Mouse (Mus musculus): ENCODE measurements around the gene Gucy2g. TPM values are rescaled to one million over a fixed set of nuclear protein-coding genes. Genes with fewer than 3 reads are reported as not detected.

Gene Gucy2g
- polyA plus RNA-seq, 1 experiment from 2014 or later: not detected

- Histone ChIP-seq H3K9me3 (ENCODE audit: control insufficient read depth, low read length) (no peaks in the 10 kb centered on the region), H3K4me3 (ENCODE audit: low read depth, low read length) (no peak overlapping the region), H3K36me3 (ENCODE audit: control insufficient read depth, insufficient read depth, low read length) (no peaks in the 10 kb centered on the region), H3K27me3 (ENCODE audit: control insufficient read depth, insufficient read depth, low read length) (no peaks in the 10 kb centered on the region), H3K9ac (ENCODE audit: low read length) (no peak overlapping the region), H3K4me2 (ENCODE audit: low read depth) (peak overlapping the region; percentile 48), H3K27ac (ENCODE audit: low read depth, low read length) (no peak overlapping the region), H3K4me1 (ENCODE audit: control insufficient read depth, insufficient read depth, low read length) (no peaks in the 10 kb centered on the region)
- WGBS: 34% methylated on average over 12 of the region's 12 CpGs
- ATAC-seq (ENCODE audit: insufficient read depth, low FRiP score, low TSS enrichment): no peak
- DNase-seq (ENCODE audit: low spot score): no peak
These were observed 22.3 kb downstream of the Gucy2g start for GRCm38 (mm10) chr19:55218741-55219221.

GRCm38 (mm10) chr19:55218192-55218739, 22.8 kb downstream of the Gucy2g start:
- 3% methylated on average over 20 of the region's 20 CpGs for WGBS
- no peak overlapping the region for H3K27ac ChIP-seq (ENCODE audit: low read depth, low read length)
- no peaks in the 10 kb centered on the region for H3K4me1 ChIP-seq (ENCODE audit: control insufficient read depth, insufficient read depth, low read length)
- H3K4me2 ChIP-seq (ENCODE audit: low read depth): peak overlapping the region; percentile 48
- no peaks in the 10 kb centered on the region for H3K36me3 ChIP-seq (ENCODE audit: control insufficient read depth, insufficient read depth, low read length)
- ATAC-seq (ENCODE audit: insufficient read depth, low FRiP score, low TSS enrichment) (peak; percentile 72), DNase-seq (ENCODE audit: low spot score) (peak; percentile 88)
- no peaks in the 10 kb centered on the region for H3K27me3 ChIP-seq (ENCODE audit: control insufficient read depth, insufficient read depth, low read length)
- peak overlapping the region; percentile 26; the same call in 1 of the 2 replicates for H3K9ac ChIP-seq (ENCODE audit: low read length)
- H3K9me3 ChIP-seq (ENCODE audit: control insufficient read depth, low read length): no peaks in the 10 kb centered on the region
- peak overlapping the region; percentile 34 for H3K4me3 ChIP-seq (ENCODE audit: low read depth, low read length)

- H3K4me2 ChIP-seq (ENCODE audit: low read depth): no peak overlapping the region
- H3K36me3 ChIP-seq (ENCODE audit: control insufficient read depth, insufficient read depth, low read length): no peaks in the 10 kb centered on the region
- H3K9ac ChIP-seq (ENCODE audit: low read length): no peak overlapping the region
- H3K27me3 ChIP-seq (ENCODE audit: control insufficient read depth, insufficient read depth, low read length): no peaks in the 10 kb centered on the region
- ATAC-seq (ENCODE audit: insufficient read depth, low FRiP score, low TSS enrichment) (no peak), DNase-seq (ENCODE audit: low spot score) (no peak)
- H3K9me3 ChIP-seq (ENCODE audit: control insufficient read depth, low read length): no peaks in the 10 kb centered on the region
- no peak overlapping the region for H3K27ac ChIP-seq (ENCODE audit: low read depth, low read length)
- WGBS: 65% methylated on average over 9 of the region's 9 CpGs
- no peaks in the 10 kb centered on the region for H3K4me1 ChIP-seq (ENCODE audit: control insufficient read depth, insufficient read depth, low read length)
- H3K4me3 ChIP-seq (ENCODE audit: low read depth, low read length): no peak overlapping the region
These were observed 23.7 kb downstream of the Gucy2g start for GRCm38 (mm10) chr19:55217365-55217764.

- 77% methylated on average over 4 of the region's 4 CpGs for WGBS
- Histone ChIP-seq H3K36me3 (ENCODE audit: control insufficient read depth, insufficient read depth, low read length) (no peaks in the 10 kb centered on the region), H3K4me3 (ENCODE audit: low read depth, low read length) (no peak overlapping the region), H3K4me2 (ENCODE audit: low read depth) (no peak overlapping the region), H3K27ac (ENCODE audit: low read depth, low read length) (no peak overlapping the region), H3K4me1 (ENCODE audit: control insufficient read depth, insufficient read depth, low read length) (no peaks in the 10 kb centered on the region), H3K9ac (ENCODE audit: low read length) (no peak overlapping the region), H3K27me3 (ENCODE audit: control insufficient read depth, insufficient read depth, low read length) (no peaks in the 10 kb centered on the region), H3K9me3 (ENCODE audit: control insufficient read depth, low read length) (no peaks in the 10 kb centered on the region)
- ATAC-seq (ENCODE audit: insufficient read depth, low FRiP score, low TSS enrichment) (no peak), DNase-seq (ENCODE audit: low spot score) (no peak)
These were observed 24.2 kb downstream of the Gucy2g start for GRCm38 (mm10) chr19:55216876-55217275.

GRCm38 (mm10) chr19:55213617-55214340, 27.3 kb downstream of the Gucy2g start:
- no peak for ATAC-seq (ENCODE audit: insufficient read depth, low FRiP score, low TSS enrichment)
- Histone ChIP-seq H3K9me3 (ENCODE audit: control insufficient read depth, low read length) (no peaks in the 10 kb centered on the region), H3K27ac (ENCODE audit: low read depth, low read length) (no peak overlapping the region), H3K4me2 (ENCODE audit: low read depth) (no peak overlapping the region), H3K4me3 (ENCODE audit: low read depth, low read length) (no peak overlapping the region), H3K9ac (ENCODE audit: low read length) (no peak overlapping the region), H3K27me3 (ENCODE audit: control insufficient read depth, insufficient read depth, low read length) (no peaks in the 10 kb centered on the region), H3K4me1 (ENCODE audit: control insufficient read depth, insufficient read depth, low read length) (no peaks in the 10 kb centered on the region), H3K36me3 (ENCODE audit: control insufficient read depth, insufficient read depth, low read length) (no peaks in the 10 kb centered on the region)
- DNase-seq (ENCODE audit: low spot score): no peak
- 87% methylated on average over 12 of the region's 12 CpGs for WGBS

- WGBS: 88% methylated on average over 1 of the region's 1 CpGs
- Histone ChIP-seq H3K4me2 (ENCODE audit: low read depth) (no peak overlapping the region), H3K27ac (ENCODE audit: low read depth, low read length) (no peak overlapping the region), H3K27me3 (ENCODE audit: control insufficient read depth, insufficient read depth, low read length) (no peaks in the 10 kb centered on the region), H3K4me3 (ENCODE audit: low read depth, low read length) (no peak overlapping the region), H3K36me3 (ENCODE audit: control insufficient read depth, insufficient read depth, low read length) (no peaks in the 10 kb centered on the region), H3K9ac (ENCODE audit: low read length) (no peak overlapping the region), H3K9me3 (ENCODE audit: control insufficient read depth, low read length) (no peaks in the 10 kb centered on the region), H3K4me1 (ENCODE audit: control insufficient read depth, insufficient read depth, low read length) (no peaks in the 10 kb centered on the region)
- ATAC-seq (ENCODE audit: insufficient read depth, low FRiP score, low TSS enrichment): no peak
- DNase-seq (ENCODE audit: low spot score): no peak
These were observed 29.3 kb downstream of the Gucy2g start for GRCm38 (mm10) chr19:55211698-55212097.

GRCm38 (mm10) chr19:55209084-55209483, 32.0 kb downstream of the Gucy2g start:
- 93% methylated on average over 3 of the region's 3 CpGs for WGBS
- H3K9me3 ChIP-seq (ENCODE audit: control insufficient read depth, low read length): no peaks in the 10 kb centered on the region
- no peak overlapping the region for H3K27ac ChIP-seq (ENCODE audit: low read depth, low read length)
- no peaks in the 10 kb centered on the region for H3K36me3 ChIP-seq (ENCODE audit: control insufficient read depth, insufficient read depth, low read length)
- no peaks in the 10 kb centered on the region for H3K4me1 ChIP-seq (ENCODE audit: control insufficient read depth, insufficient read depth, low read length)
- no peak overlapping the region for H3K4me2 ChIP-seq (ENCODE audit: low read depth)
- no peak for ATAC-seq (ENCODE audit: insufficient read depth, low FRiP score, low TSS enrichment)
- H3K9ac ChIP-seq (ENCODE audit: low read length): no peak overlapping the region
- no peak for DNase-seq (ENCODE audit: low spot score)
- no peak overlapping the region for H3K4me3 ChIP-seq (ENCODE audit: low read depth, low read length)
- H3K27me3 ChIP-seq (ENCODE audit: control insufficient read depth, insufficient read depth, low read length): no peaks in the 10 kb centered on the region

GRCm38 (mm10) chr19:55208654-55209053, 32.4 kb downstream of the Gucy2g start:
- H3K4me3 ChIP-seq (ENCODE audit: low read depth, low read length): no peak overlapping the region
- 83% methylated on average over 4 of the region's 4 CpGs for WGBS

More at GRCm38 (mm10) chr19:55208654-55209053, 32.4 kb downstream of the Gucy2g start:
- Histone ChIP-seq H3K9ac (ENCODE audit: low read length) (no peak overlapping the region), H3K4me2 (ENCODE audit: low read depth) (no peak overlapping the region), H3K36me3 (ENCODE audit: control insufficient read depth, insufficient read depth, low read length) (no peaks in the 10 kb centered on the region), H3K27me3 (ENCODE audit: control insufficient read depth, insufficient read depth, low read length) (no peaks in the 10 kb centered on the region), H3K27ac (ENCODE audit: low read depth, low read length) (no peak overlapping the region), H3K9me3 (ENCODE audit: control insufficient read depth, low read length) (no peaks in the 10 kb centered on the region), H3K4me1 (ENCODE audit: control insufficient read depth, insufficient read depth, low read length) (no peaks in the 10 kb centered on the region)
- DNase-seq (ENCODE audit: low spot score) (no peak), ATAC-seq (ENCODE audit: insufficient read depth, low FRiP score, low TSS enrichment) (no peak)
